Mouse (Mus musculus): ENCODE measurements around the gene Neb. TPM values are rescaled to one million over a fixed set of nuclear protein-coding genes. Genes with fewer than 3 reads are reported as not detected.

The Neb gene
- polyA plus RNA-seq, 2 experiments: 0.13 to 0.18 TPM

GRCm38 (mm10) chr2:52358156-52358555 lies 20.1 kb downstream of the Neb start:
- no peak overlapping the region for H3K4me2 ChIP-seq (ENCODE audit: low read depth)
- no peak overlapping the region for H3K9ac ChIP-seq (replicated peaks)
- TF ChIP-seq EP300 (IDR thresholded peaks at IDR 0.05; ENCODE audit: low read depth) (no peak), CTCF (IDR thresholded peaks at IDR 0.05; ENCODE audit: low read depth) (no peak)
- H3K4me3 ChIP-seq (ENCODE audit: insufficient read depth in 1 of 2, low read depth in 2 of 2, low read length in 2 of 2): no peak overlapping the region
- H3K9me3 ChIP-seq (ENCODE audit: control insufficient read depth, low read length): no peaks in the 10 kb centered on the region
- H3K36me3 ChIP-seq (replicated peaks; ENCODE audit: control insufficient read depth, insufficient read depth, low read depth): no peaks in the 10 kb centered on the region
- DNase-seq (ENCODE audit: low read depth in 3 of 3, low spot score in 3 of 3) (no peak), ATAC-seq (ENCODE audit: insufficient read depth) (no peak)
- no peaks in the 10 kb centered on the region for H3K27me3 ChIP-seq (ENCODE audit: control insufficient read depth, insufficient read depth, low read length)
- H3K4me1 ChIP-seq (replicated peaks; ENCODE audit: control insufficient read depth in 2 of 2, insufficient read depth in 2 of 2, low read length in 1 of 2): no peaks in the 10 kb centered on the region
- 68% methylated on average over 5 of the region's 5 CpGs for WGBS (ENCODE audit: insufficient replicate concordance)
- H3K27ac ChIP-seq: no peak overlapping the region

- Histone ChIP-seq H3K9me3 (ENCODE audit: control insufficient read depth, low read length) (no peaks in the 10 kb centered on the region), H3K4me3 (ENCODE audit: insufficient read depth in 1 of 2, low read depth in 2 of 2, low read length in 2 of 2) (no peak overlapping the region), H3K27ac (no peak overlapping the region), H3K36me3 (replicated peaks; ENCODE audit: control insufficient read depth, insufficient read depth, low read depth) (no peaks in the 10 kb centered on the region), H3K9ac (replicated peaks) (no peak overlapping the region), H3K27me3 (ENCODE audit: control insufficient read depth, insufficient read depth, low read length) (no peaks in the 10 kb centered on the region), H3K4me2 (ENCODE audit: low read depth) (no peak overlapping the region), H3K4me1 (replicated peaks; ENCODE audit: control insufficient read depth in 2 of 2, insufficient read depth in 2 of 2, low read length in 1 of 2) (no peaks in the 10 kb centered on the region)
- DNase-seq (ENCODE audit: low read depth in 3 of 3, low spot score in 3 of 3) (no peak), ATAC-seq (ENCODE audit: insufficient read depth) (no peak)
- 74% methylated on average over 1 of the region's 1 CpGs for WGBS (ENCODE audit: insufficient replicate concordance)
- TF ChIP-seq CTCF (IDR thresholded peaks at IDR 0.05; ENCODE audit: low read depth): no peak
- no peak for TF ChIP-seq EP300 (IDR thresholded peaks at IDR 0.05; ENCODE audit: low read depth)
Measured at GRCm38 (mm10) chr2:52351029-52351428, 27.2 kb downstream of the Neb start.

- ATAC-seq (ENCODE audit: insufficient read depth): no peak
Measured at GRCm38 (mm10) chr2:52340990-52341389, 37.3 kb downstream of the Neb start.

GRCm38 (mm10) chr2:52335556-52335955 lies 42.7 kb downstream of the Neb start:
- Histone ChIP-seq H3K9me3 (ENCODE audit: control insufficient read depth, low read length) (no peaks in the 10 kb centered on the region), H3K36me3 (replicated peaks; ENCODE audit: control insufficient read depth, insufficient read depth, low read depth) (no peaks in the 10 kb centered on the region), H3K27ac (no peak overlapping the region), H3K9ac (replicated peaks) (no peak overlapping the region), H3K4me2 (ENCODE audit: low read depth) (no peak overlapping the region), H3K27me3 (ENCODE audit: control insufficient read depth, insufficient read depth, low read length) (no peaks in the 10 kb centered on the region), H3K4me1 (replicated peaks; ENCODE audit: control insufficient read depth in 2 of 2, insufficient read depth in 2 of 2, low read length in 1 of 2) (no peaks in the 10 kb centered on the region), H3K4me3 (ENCODE audit: insufficient read depth in 1 of 2, low read depth in 2 of 2, low read length in 2 of 2) (no peak overlapping the region)
- no peak for DNase-seq (ENCODE audit: low read depth in 3 of 3, low spot score in 3 of 3)
- TF ChIP-seq CTCF (IDR thresholded peaks at IDR 0.05; ENCODE audit: low read depth): no peak
- no peak for TF ChIP-seq EP300 (IDR thresholded peaks at IDR 0.05; ENCODE audit: low read depth)
- ATAC-seq (ENCODE audit: insufficient read depth): no peak
- WGBS (ENCODE audit: insufficient replicate concordance): 64% methylated on average over 13 of the region's 13 CpGs

More at GRCm38 (mm10) chr2:52340990-52341389, 37.3 kb downstream of the Neb start:
- no peak for DNase-seq (ENCODE audit: low read depth in 3 of 3, low spot score in 3 of 3)
- no peaks in the 10 kb centered on the region for H3K36me3 ChIP-seq (replicated peaks; ENCODE audit: control insufficient read depth, insufficient read depth, low read depth)
- H3K4me2 ChIP-seq (ENCODE audit: low read depth): no peak overlapping the region
- H3K4me1 ChIP-seq (replicated peaks; ENCODE audit: control insufficient read depth in 2 of 2, insufficient read depth in 2 of 2, low read length in 1 of 2): no peaks in the 10 kb centered on the region
- no peak overlapping the region for H3K27ac ChIP-seq
- 47% methylated on average over 7 of the region's 7 CpGs for whole genome bisulfite sequencing (ENCODE audit: insufficient replicate concordance)
- H3K9me3 ChIP-seq (ENCODE audit: control insufficient read depth, low read length): no peaks in the 10 kb centered on the region
- H3K27me3 ChIP-seq (ENCODE audit: control insufficient read depth, insufficient read depth, low read length): no peaks in the 10 kb centered on the region
- H3K4me3 ChIP-seq (ENCODE audit: insufficient read depth in 1 of 2, low read depth in 2 of 2, low read length in 2 of 2): no peak overlapping the region
- no peak overlapping the region for H3K9ac ChIP-seq (replicated peaks)
- TF ChIP-seq EP300 (IDR thresholded peaks at IDR 0.05; ENCODE audit: low read depth) (no peak), CTCF (IDR thresholded peaks at IDR 0.05; ENCODE audit: low read depth) (no peak)

GRCm38 (mm10) chr2:52335087-52335486 lies 43.2 kb downstream of the Neb start:
- no peak overlapping the region for H3K4me2 ChIP-seq (ENCODE audit: low read depth)
- WGBS (ENCODE audit: insufficient replicate concordance): 65% methylated on average over 8 of the region's 8 CpGs
- no peak overlapping the region for H3K27ac ChIP-seq
- no peaks in the 10 kb centered on the region for H3K4me1 ChIP-seq (replicated peaks; ENCODE audit: control insufficient read depth in 2 of 2, insufficient read depth in 2 of 2, low read length in 1 of 2)
- no peak overlapping the region for H3K4me3 ChIP-seq (ENCODE audit: insufficient read depth in 1 of 2, low read depth in 2 of 2, low read length in 2 of 2)
- H3K27me3 ChIP-seq (ENCODE audit: control insufficient read depth, insufficient read depth, low read length): no peaks in the 10 kb centered on the region
- H3K36me3 ChIP-seq (replicated peaks; ENCODE audit: control insufficient read depth, insufficient read depth, low read depth): no peaks in the 10 kb centered on the region
- no peak overlapping the region for H3K9ac ChIP-seq (replicated peaks)
- no peaks in the 10 kb centered on the region for H3K9me3 ChIP-seq (ENCODE audit: control insufficient read depth, low read length)
- no peak for TF ChIP-seq CTCF (IDR thresholded peaks at IDR 0.05; ENCODE audit: low read depth)
- no peak for TF ChIP-seq EP300 (IDR thresholded peaks at IDR 0.05; ENCODE audit: low read depth)
- no peak for ATAC-seq (ENCODE audit: insufficient read depth)
- no peak for DNase-seq (ENCODE audit: low read depth in 3 of 3, low spot score in 3 of 3)
